Mouse (Mus musculus) midbrain, embryonic 14.5 days (tissue): ENCODE data around the gene Gins2. TPM values are rescaled to one million over a fixed set of nuclear protein-coding genes. Genes with fewer than 3 reads are reported as not detected.

ENCODE experiments used
- ATAC-seq: fragments of 200-750 bp; cut with Nextera tagmentation; 2 replicates; pipeline ENCODE4 v1.8.0; 2017; ENCODE audit warnings: moderate number of reproducible peaks, moderate library complexity; ENCODE audit not compliant: low FRiP score, low TSS enrichment
- DNase-seq: peaks from one replicate; pipeline ENCODE4 v3.0.0-alpha.2; 2015
- H3K27ac ChIP-seq: fragments of 300-500 bp; sonication (generic); replicated peaks from 2 replicates; pipeline ENCODE4 v1.5.1; 2014; ENCODE audit warnings: mild to moderate bottlenecking, low read depth, low read length, moderate library complexity
- H3K27me3 ChIP-seq: fragments of 300-500 bp; sonication (generic); 2 replicates; pipeline ENCODE4 v1.6.1; 2014; ENCODE audit warnings: low read length, control low read depth, mixed read lengths; ENCODE audit not compliant: control insufficient read depth, insufficient read depth
- H3K36me3 ChIP-seq: fragments of 300-500 bp; sonication (generic); 2 replicates; pipeline ENCODE4 v1.6.1; 2014; ENCODE audit warnings: low read length, control low read depth; ENCODE audit not compliant: control insufficient read depth, insufficient read depth
- H3K4me1 ChIP-seq: fragments of 300-500 bp; sonication (generic); 2 replicates; pipeline ENCODE4 v1.6.1; 2014; ENCODE audit warnings: mild to moderate bottlenecking, antibody characterized with exemption, low read length, control low read depth; ENCODE audit not compliant: control insufficient read depth, insufficient read depth
- H3K4me2 ChIP-seq: fragments of 300-500 bp; sonication (generic); 2 replicates; pipeline ENCODE4 v1.6.1; 2014; ENCODE audit warnings: mild to moderate bottlenecking, low read length, moderate library complexity
- H3K4me3 ChIP-seq: fragments of 300-500 bp; sonication (generic); replicated peaks from 2 replicates; pipeline ENCODE4 v1.5.1; 2014; ENCODE audit warnings: low read depth, low read length
- H3K9ac ChIP-seq: fragments of 300-500 bp; sonication (generic); replicated peaks from 2 replicates; pipeline ENCODE4 v1.6.1; 2014; ENCODE audit warnings: mild to moderate bottlenecking, low read length, moderate library complexity
- H3K9me3 ChIP-seq: fragments of 300-500 bp; sonication (generic); 2 replicates; pipeline ENCODE4 v1.6.1; 2016; ENCODE audit warnings: low read length, control low read depth, mixed read lengths; ENCODE audit not compliant: control insufficient read depth
- WGBS: fragments of 180-500 bp; shearing (Covaris S2); extraction: QIAGEN DNeasy Blood & Tissue Kit; methylation state at CpG from one replicate; pipeline ENCODE4 v1.1.7; 2014; 5-methylcytosine and 5-hydroxymethylcytosine counted together
- polyA plus RNA-seq: library from polyadenylated mRNA; unstranded; fragments of >200 nt; fragmentation: Nextera tagmentation; extraction: Ambion mirVana; gene quantifications from 2 replicates; pipeline ENCODE4 v1.2.1, GENCODE M21; 2014

Gins2 gene
- polyA plus RNA-seq, 1 experiment from 2014 or later: 23.7 TPM

DNA sequence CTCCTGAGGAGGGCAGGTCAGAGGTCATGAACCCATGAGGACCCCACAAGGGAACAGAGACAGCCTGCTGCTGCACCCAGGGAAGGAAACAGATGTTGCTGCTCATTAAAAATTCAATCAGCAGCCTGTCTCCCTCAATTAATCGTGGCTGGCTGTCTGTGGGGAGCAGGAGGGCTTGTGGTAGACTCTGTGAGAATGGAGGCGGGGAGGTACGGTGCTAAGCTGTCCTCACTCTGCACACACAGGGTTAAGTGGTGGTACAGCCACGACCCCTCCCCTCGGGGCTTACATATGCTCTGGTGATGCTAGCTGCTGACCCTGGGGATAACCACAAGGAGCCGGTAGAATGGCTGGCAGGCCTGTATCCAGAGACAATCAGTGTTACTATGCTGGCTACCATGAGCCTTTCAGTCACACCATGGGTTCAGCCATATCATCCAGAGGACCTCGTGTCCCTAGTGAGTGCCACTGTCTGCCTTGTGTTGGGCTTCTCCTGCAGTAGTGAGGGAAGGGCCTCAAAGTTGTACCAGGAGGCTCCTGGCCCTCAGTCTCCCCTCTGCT, 23.9 kb downstream of the Gins2 start:
- Histone ChIP-seq H3K9me3 (no peaks in the 10 kb centered on the region), H3K27me3 (no peaks in the 10 kb centered on the region), H3K4me3 (no peak overlapping the region), H3K9ac (no peak overlapping the region; the same call in 1 of the 2 replicates), H3K4me1 (peaks cover 62% of the 10 kb centered on the region), H3K27ac (peak overlapping the region; percentile 71), H3K4me2 (no peak overlapping the region), H3K36me3 (peaks cover 46% of the 10 kb centered on the region)
- 9% methylated on average over 7 of the region's 7 CpGs for WGBS
- ATAC-seq (no peak), DNase-seq (no peak)

DNA sequence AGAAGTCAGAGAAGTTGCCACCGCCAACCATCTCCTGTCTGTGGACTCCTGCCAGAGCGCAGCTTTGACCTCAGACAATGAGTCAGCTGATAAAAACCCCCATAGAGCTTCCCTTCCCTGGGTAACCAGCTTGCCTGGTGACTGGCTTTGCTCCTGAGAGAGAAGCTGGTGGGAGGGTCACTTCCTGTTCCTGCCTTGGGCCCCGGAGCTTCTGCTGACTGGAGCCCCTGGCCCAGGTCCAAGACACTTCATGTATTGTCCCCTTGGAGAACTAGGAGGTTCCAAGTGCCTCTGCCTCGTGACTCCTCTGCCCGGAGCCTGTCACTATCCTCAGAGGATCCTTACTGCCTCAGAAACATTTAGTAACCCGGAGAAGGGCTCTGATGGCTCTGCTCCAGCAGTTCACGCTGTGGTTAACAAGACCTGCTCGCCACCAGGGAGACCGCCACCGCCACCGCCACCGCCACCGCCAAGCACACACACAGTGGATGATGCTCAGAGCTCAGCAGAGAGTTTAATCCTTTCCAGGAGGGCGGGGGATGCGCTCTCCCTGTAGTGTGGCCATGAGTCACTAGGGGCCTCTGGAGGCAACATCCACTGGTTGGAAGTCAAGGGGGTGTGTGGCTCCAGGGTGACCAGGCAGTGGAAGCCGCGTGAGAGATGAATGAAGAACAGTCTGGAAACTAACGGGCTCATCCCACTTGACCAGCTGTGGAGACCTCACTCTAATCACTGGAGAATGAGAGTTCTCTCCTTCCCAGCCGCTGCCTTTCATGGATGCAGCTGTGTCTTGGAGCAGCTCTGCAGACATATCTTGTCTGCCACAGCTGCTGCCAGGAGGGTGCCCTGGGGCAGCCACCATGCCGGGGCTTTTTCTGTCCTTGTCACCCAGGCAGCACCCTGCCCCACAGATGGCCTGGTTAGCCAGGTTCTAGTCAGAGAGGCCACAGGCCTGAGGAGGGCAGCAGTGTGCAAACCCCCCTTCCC, 25.0 kb downstream of the Gins2 start:
- H3K27me3 ChIP-seq: no peaks in the 10 kb centered on the region
- no peak overlapping the region for H3K4me3 ChIP-seq
- no peaks in the 10 kb centered on the region for H3K9me3 ChIP-seq
- 5% methylated on average over 20 of the region's 20 CpGs for WGBS
- DNase-seq (peak; percentile 82), ATAC-seq (peak; percentile 48; the same call in 1 of the 2 replicates)
- H3K27ac ChIP-seq: peak overlapping the region; percentile 85
- H3K36me3 ChIP-seq: peaks cover 39% of the 10 kb centered on the region
- peak overlapping the region; percentile 31; the same call in 1 of the 2 replicates for H3K9ac ChIP-seq
- H3K4me1 ChIP-seq: peaks cover 73% of the 10 kb centered on the region
- H3K4me2 ChIP-seq: peak overlapping the region; percentile 17

DNA sequence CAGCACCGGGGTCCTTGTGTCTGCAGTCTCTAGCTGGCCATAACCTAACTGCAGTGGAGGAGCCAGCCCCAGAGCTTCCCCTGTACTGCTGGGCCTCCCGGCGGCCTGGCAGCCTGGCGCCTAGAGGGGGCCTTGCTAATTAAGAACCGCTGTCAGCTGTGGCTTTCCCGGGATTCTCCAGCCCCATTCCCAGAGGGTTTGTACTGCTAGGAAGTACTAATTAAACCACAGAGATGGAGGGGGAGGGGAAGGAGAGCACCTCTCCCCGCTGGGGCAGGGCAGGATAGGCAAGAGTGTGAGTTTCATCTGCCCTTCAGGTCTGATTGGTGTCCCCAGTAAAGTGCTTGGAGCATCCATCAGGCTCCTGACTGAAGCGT, 25.8 kb downstream of the Gins2 start:
- H3K9ac ChIP-seq: peak overlapping the region; percentile 26; the same call in 1 of the 2 replicates
- WGBS: 7% methylated on average over 8 of the region's 8 CpGs

DNA sequence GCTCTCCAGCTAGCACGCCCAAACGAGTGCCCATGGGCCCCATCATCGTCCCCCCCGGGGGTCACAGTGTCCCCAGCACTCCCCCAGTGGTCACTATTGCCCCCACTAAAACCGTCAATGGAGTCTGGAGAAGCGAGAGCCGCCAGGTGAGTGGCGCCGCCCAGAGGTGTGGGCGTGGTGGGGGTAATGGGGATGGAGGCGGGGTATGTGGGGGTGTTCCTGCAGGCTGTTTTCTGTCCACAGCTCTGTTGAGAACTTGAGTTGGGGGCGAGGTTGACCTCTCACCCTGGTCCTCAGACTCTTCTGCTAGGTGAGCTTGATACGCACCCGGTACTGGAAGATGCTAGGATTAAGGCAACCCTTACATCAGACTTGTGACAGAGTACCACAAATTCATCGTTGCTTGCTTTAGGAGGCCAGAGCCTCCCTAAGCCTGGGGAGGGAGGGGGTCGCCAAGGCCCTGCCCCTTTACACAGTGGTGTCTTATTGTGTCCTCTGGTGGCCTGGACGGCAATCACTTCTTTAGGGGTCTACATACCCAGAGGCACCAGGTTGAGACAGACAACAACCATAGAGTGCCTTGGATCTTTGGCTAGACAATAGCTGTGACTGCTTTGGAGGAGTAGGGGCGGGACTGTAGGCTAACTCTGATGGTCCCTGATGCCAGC, 26.3 kb downstream of the Gins2 start:
- H3K9ac ChIP-seq: peak overlapping the region; percentile 26; the same call in 1 of the 2 replicates

More for the DNA sequence above, 25.8 kb downstream of the Gins2 start:
- Histone ChIP-seq H3K9me3 (no peaks in the 10 kb centered on the region), H3K4me1 (peaks cover 76% of the 10 kb centered on the region), H3K36me3 (peaks cover 31% of the 10 kb centered on the region), H3K27ac (peak overlapping the region; percentile 85), H3K4me2 (peak overlapping the region; percentile 17), H3K4me3 (no peak overlapping the region), H3K27me3 (no peaks in the 10 kb centered on the region)
- DNase-seq (peak; percentile 83), ATAC-seq (peak; percentile 7; the same call in 1 of the 2 replicates)

DNA sequence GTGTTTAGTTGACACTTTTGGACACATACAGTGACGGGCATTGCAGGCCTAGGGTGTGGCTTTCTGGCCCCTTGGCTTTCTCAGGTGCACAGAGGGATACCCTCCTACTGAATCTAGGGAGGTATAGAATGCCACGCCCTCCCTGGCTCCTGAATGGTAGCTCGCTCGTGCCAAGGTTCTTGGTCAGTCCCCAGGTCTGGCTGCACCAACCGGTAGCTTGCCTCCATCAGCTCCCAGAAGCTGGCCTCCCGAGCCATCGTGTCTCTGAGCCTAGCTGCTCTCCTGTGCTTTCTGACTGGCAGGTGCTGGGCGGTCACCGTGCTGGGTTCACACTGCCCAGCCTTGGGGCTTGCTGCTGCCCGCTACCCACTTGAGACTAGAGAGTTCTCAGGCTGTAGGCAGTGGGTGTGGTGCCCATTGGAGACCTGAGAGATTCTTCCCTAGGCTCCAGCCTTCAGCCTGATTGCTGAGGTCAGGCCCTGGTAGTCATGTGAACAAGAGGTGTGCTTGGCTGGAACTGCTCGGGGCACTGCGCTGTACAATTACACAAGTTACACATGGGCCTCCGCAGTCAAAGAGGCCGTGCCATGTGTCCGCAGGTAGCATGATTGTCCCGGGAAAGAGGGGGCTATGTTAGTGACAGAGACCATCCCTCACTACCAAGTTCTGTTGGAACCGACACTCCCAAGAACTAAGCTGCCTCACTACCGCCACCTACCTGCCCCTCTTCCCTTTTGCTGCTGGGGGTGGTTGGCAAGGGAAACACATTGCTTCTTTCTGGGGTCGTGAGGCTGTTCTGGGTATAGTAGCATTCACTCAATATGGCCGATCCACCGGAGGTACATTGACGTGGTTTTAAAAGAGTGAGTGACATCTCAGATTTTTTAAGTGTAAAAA, 27.3 kb downstream of the Gins2 start:
- no peaks in the 10 kb centered on the region for H3K27me3 ChIP-seq
- DNase-seq: peak; percentile 46
- no peak overlapping the region for H3K4me3 ChIP-seq
- H3K9me3 ChIP-seq: no peaks in the 10 kb centered on the region
- no peak overlapping the region for H3K4me2 ChIP-seq
- peaks cover 16% of the 10 kb centered on the region for H3K36me3 ChIP-seq
- peak overlapping the region; percentile 85 for H3K27ac ChIP-seq
- H3K9ac ChIP-seq: no peak overlapping the region
- H3K4me1 ChIP-seq: peaks cover 91% of the 10 kb centered on the region
- ATAC-seq: no peak
- 84% methylated on average over 22 of the region's 22 CpGs for WGBS

More for the DNA sequence above, 26.3 kb downstream of the Gins2 start:
- H3K4me1 ChIP-seq: peaks cover 81% of the 10 kb centered on the region
- peak overlapping the region; percentile 8; the same call in 1 of the 2 replicates for H3K4me2 ChIP-seq
- ATAC-seq (no peak), DNase-seq (no peak)
- 77% methylated on average over 18 of the region's 18 CpGs for WGBS
- no peaks in the 10 kb centered on the region for H3K9me3 ChIP-seq
- H3K27ac ChIP-seq: peak overlapping the region; percentile 85
- no peaks in the 10 kb centered on the region for H3K27me3 ChIP-seq
- H3K36me3 ChIP-seq: peaks cover 26% of the 10 kb centered on the region
- no peak overlapping the region for H3K4me3 ChIP-seq

DNA sequence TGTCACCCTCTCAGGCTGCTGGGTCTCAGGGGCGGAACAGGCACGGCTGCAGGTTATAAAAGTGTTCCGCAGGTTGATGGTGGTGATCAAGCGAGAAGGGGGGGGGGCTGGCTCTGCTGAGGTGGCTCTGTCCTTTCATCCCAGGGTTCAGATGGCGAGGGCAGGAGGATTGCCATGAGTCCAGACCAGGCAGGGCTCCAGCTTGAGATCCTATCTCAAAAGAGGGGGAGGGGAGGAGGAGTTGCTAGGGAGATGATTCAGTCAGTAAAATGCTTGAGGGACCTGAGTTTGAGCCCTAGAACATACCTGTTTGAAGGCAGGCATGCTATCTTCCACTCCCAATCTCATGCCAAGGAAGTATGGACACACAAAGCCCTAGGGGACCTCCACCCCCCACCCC, 28.6 kb downstream of the Gins2 start:
- H3K9ac ChIP-seq: 0 out of 2 replicates have a peak overlapping the region, but pooled peaks have one; percentile 9
- H3K27ac ChIP-seq: peak overlapping the region; percentile 85; the same call in 1 of the 2 replicates
- DNase-seq (no peak), ATAC-seq (no peak)
- 0 out of 2 replicates have a peak, but pooled peaks cover 7% of the 10 kb centered on the region for H3K36me3 ChIP-seq
- H3K9me3 ChIP-seq: no peaks in the 10 kb centered on the region
- 0 out of 2 replicates have a peak overlapping the region, but pooled peaks have one; percentile 22 for H3K4me2 ChIP-seq
- no peak overlapping the region for H3K4me3 ChIP-seq
- 85% methylated on average over 5 of the region's 5 CpGs for WGBS
- peaks cover 95% of the 10 kb centered on the region for H3K4me1 ChIP-seq
- no peaks in the 10 kb centered on the region for H3K27me3 ChIP-seq

DNA sequence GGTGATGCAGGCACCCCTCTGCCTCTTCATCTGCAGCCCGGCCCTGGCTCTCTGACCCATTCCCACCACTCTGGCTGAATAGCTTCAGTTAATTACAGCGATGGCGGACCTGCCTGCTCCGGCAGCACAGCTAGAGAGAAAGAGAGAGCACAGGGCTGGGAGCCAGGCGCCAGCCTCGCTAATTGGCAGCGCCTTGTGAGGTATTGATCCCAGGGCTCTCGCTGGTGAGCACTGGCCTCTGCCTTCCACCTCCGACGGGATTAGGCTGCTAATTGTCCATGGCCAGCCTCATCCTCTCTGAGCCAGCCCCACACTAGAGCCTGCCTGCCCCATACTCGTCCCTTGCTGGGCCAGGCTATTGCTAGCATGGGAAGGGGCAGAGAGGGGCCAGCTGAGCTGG, 29.4 kb downstream of the Gins2 start:
- ATAC-seq: 0 out of 2 replicates have a peak, but pooled peaks have one; percentile 24

More for the DNA sequence above, 29.4 kb downstream of the Gins2 start:
- no peak overlapping the region for H3K4me3 ChIP-seq
- peak overlapping the region; percentile 85 for H3K27ac ChIP-seq
- H3K4me1 ChIP-seq: peaks cover 92% of the 10 kb centered on the region
- peak overlapping the region; percentile 22; the same call in 1 of the 2 replicates for H3K4me2 ChIP-seq
- DNase-seq: peak; percentile 77
- 5% methylated on average over 11 of the region's 11 CpGs for WGBS
- no peaks in the 10 kb centered on the region for H3K9me3 ChIP-seq
- H3K27me3 ChIP-seq: no peaks in the 10 kb centered on the region
- H3K9ac ChIP-seq: 0 out of 2 replicates have a peak overlapping the region, but pooled peaks have one; percentile 3
- H3K36me3 ChIP-seq: 0 out of 2 replicates have a peak, but pooled peaks cover 8% of the 10 kb centered on the region
